ENCODE assay signal across 28 mouse cellular contexts in the genomic region with DNA sequence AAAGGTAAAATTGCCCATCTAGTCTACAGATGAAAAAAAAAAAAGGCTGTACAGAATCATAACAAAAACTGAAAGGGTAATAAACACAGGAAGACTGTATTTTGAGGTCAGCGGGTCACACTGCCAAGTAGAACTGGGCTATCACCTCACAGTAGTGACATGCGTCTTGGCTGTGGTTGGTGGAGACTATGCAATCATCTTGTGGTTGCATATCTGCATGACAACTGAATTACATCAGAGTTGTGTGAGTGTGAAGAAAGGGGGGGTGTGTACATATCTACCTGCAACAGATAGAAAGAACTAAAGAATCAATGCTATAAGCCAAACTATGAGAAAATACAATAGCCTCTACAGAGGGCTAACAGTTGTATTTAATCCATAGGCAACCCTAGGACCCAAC. TPM values are rescaled to one million over a fixed set of nuclear protein-coding genes. Genes with fewer than 3 reads are reported as not detected.
A peak's percentile ranks its signal among the peaks of the same experiment; 100 is the strongest.
DNase-seq lines count a peak whose midpoint lies in the region; ATAC-seq and TF ChIP-seq lines count a peak whose summit lies in the region.
"Had no signal": no experiment of that assay in that cellular context is flagged by ENCODE, and none has a peak within 500 bp of the region (broad histone marks: within the 10 kb centered on the region; RNA-seq: fewer than 3 reads in every experiment).

No protein-coding gene starts in this region.

- H3K27me3 ChIP-seq in lung, postnatal 0 days (replicated peaks; ENCODE audit: insufficient read depth, low read length), result no peaks in the 10 kb centered on the region
- H3K27me3 ChIP-seq in liver, embryonic 14.5 days (ENCODE audit: control insufficient read depth, insufficient read depth, low read length), result peaks cover 19% of the 10 kb centered on the region
- H3K27me3 ChIP-seq: CH12.LX had no signal

- ATAC-seq in lung, postnatal 0 days, result no peak
- peak; percentile 24; the same call in 1 of the 2 replicates for ATAC-seq in liver, embryonic 14.5 days (ENCODE audit: insufficient read depth)
- peak; percentile 65 for ATAC-seq in megakaryocyte-erythroid progenitor cell, adult 5-6 weeks (replicated peaks; ENCODE audit: low FRiP score, low TSS enrichment, poor library complexity, severe bottlenecking)
- no peak for ATAC-seq in erythroblast, adult 5-6 weeks (replicated peaks; ENCODE audit: low FRiP score, poor library complexity, severe bottlenecking)
- ATAC-seq: activated CD4-positive, CD25-positive, alpha-beta regulatory T cell, adult 4 months; forebrain, postnatal 0 days; midbrain, embryonic 13.5 days had no signal

- peak; percentile 37 for DNase-seq in lung, postnatal 36 days
- DNase-seq in lung, postnatal 0 days (ENCODE audit: low spot score), result no peak
- no peak for DNase-seq in liver, embryonic 14.5 days (ENCODE audit: low read depth in 3 of 3, low spot score in 3 of 3)
- DNase-seq in adrenal gland, adult 8-10 months, result no peak
- DNase-seq in layer of hippocampus, adult 11-12 months (ENCODE audit: low spot score), result no peak
- DNase-seq: adrenal gland, postnatal 14 days; cerebellum, adult 8-10 months; forebrain, postnatal 0 days; gastrocnemius, postnatal 25 days; heart, adult 2 months; kidney, adult 11 months; kidney, postnatal 4 days; lung, embryonic 14.5 days; lung, postnatal 4 days; retina, postnatal 1 day; right cerebral cortex, postnatal 25 days; spleen, adult 18-20 months had no signal

- no peak for TF ChIP-seq CTCF in lung, postnatal 0 days (IDR thresholded peaks at IDR 0.05)
- TF ChIP-seq CTCF in liver, embryonic 14.5 days (IDR thresholded peaks at IDR 0.05; ENCODE audit: low read depth), result no peak

- H3K27ac ChIP-seq in lung, postnatal 0 days (ENCODE audit: low read length), result no peak overlapping the region
- no peak overlapping the region for H3K27ac ChIP-seq in liver, embryonic 14.5 days
- H3K27ac ChIP-seq: embryonic facial prominence, embryonic 10.5 days; forebrain, embryonic 10.5 days; heart, adult 2 months; heart, embryonic 13.5 days; hindbrain, embryonic 12.5 days; limb, embryonic 13.5 days; midbrain, embryonic 13.5 days; neural tube, embryonic 12.5 days had no signal

- H3K4me1 ChIP-seq in lung, postnatal 0 days (ENCODE audit: insufficient read depth, low read depth, low read length), result 0 out of 2 replicates have a peak, but pooled peaks cover 3% of the 10 kb centered on the region
- H3K4me1 ChIP-seq in liver, embryonic 14.5 days (replicated peaks; ENCODE audit: control insufficient read depth in 2 of 2, insufficient read depth in 2 of 2, low read length in 1 of 2), result peaks cover 23 to 47% of the 10 kb centered on the region in 2 experiments

- H3K9ac ChIP-seq in lung, postnatal 0 days (replicated peaks; ENCODE audit: low read depth), result no peak overlapping the region
- no peak overlapping the region for H3K9ac ChIP-seq in liver, embryonic 14.5 days (replicated peaks)
- H3K9ac ChIP-seq: forebrain, postnatal 0 days; heart, embryonic 13.5 days; hindbrain, embryonic 12.5 days; limb, embryonic 13.5 days; lung, embryonic 14.5 days; midbrain, embryonic 13.5 days; neural tube, embryonic 12.5 days had no signal

- H3K4me2 ChIP-seq in lung, postnatal 0 days (replicated peaks; ENCODE audit: low read depth, low read length), result no peak overlapping the region
- no peak overlapping the region for H3K4me2 ChIP-seq in liver, embryonic 14.5 days (ENCODE audit: low read depth)
- H3K4me2 ChIP-seq: heart, embryonic 13.5 days; hindbrain, embryonic 12.5 days; limb, embryonic 13.5 days; lung, embryonic 14.5 days; neural tube, embryonic 12.5 days had no signal

- no peaks in the 10 kb centered on the region for H3K36me3 ChIP-seq in lung, postnatal 0 days (ENCODE audit: insufficient read depth, low read length)
- no peaks in the 10 kb centered on the region for H3K36me3 ChIP-seq in liver, embryonic 14.5 days (replicated peaks; ENCODE audit: control insufficient read depth, insufficient read depth, low read depth)
- H3K36me3 ChIP-seq: embryonic facial prominence, embryonic 10.5 days; heart, embryonic 13.5 days; hindbrain, embryonic 12.5 days; limb, embryonic 13.5 days; midbrain, embryonic 13.5 days; neural tube, embryonic 12.5 days had no signal

- no peak for TF ChIP-seq EP300 in lung, postnatal 0 days (IDR thresholded peaks at IDR 0.05)
- no peak for TF ChIP-seq EP300 in liver, embryonic 14.5 days (IDR thresholded peaks at IDR 0.05; ENCODE audit: low read depth)

- no peaks in the 10 kb centered on the region for H3K9me3 ChIP-seq in lung, postnatal 0 days (ENCODE audit: low read length)
- H3K9me3 ChIP-seq in liver, embryonic 14.5 days (ENCODE audit: control insufficient read depth, low read length), result no peaks in the 10 kb centered on the region
- H3K9me3 ChIP-seq: embryonic facial prominence, embryonic 10.5 days; forebrain, embryonic 10.5 days; heart, embryonic 13.5 days; hindbrain, embryonic 12.5 days; limb, embryonic 13.5 days; midbrain, embryonic 13.5 days; neural tube, embryonic 12.5 days had no signal

- H3K4me3 ChIP-seq in lung, postnatal 0 days (ENCODE audit: low read depth, low read length), result no peak overlapping the region
- H3K4me3 ChIP-seq in liver, embryonic 14.5 days (ENCODE audit: insufficient read depth in 1 of 2, low read depth in 2 of 2, low read length in 2 of 2), result no peak overlapping the region
- H3K4me3 ChIP-seq: embryonic facial prominence, embryonic 10.5 days; forebrain, embryonic 10.5 days; heart, adult 2 months; heart, embryonic 13.5 days; hindbrain, embryonic 12.5 days; limb, embryonic 13.5 days; midbrain, embryonic 13.5 days; neural tube, embryonic 12.5 days had no signal

- WGBS in lung, postnatal 0 days, result 80% methylated on average over 2 of the region's 2 CpGs
- 22% methylated on average over 2 of the region's 2 CpGs for WGBS in liver, embryonic 14.5 days (ENCODE audit: insufficient replicate concordance)

RNA-seq across cellular contexts. Expression of a gene that starts 5.7 kb away (rescaled TPM):
- polyA plus RNA-seq in lung, postnatal 0 days (2015; fragmentation: Nextera tagmentation; extraction: Ambion mirVana), result 3.2 and 4.2 TPM in 2 replicates
- 1.4 and 2.0 TPM in 2 replicates for polyA plus RNA-seq in liver, embryonic 14.5 days (2012; rRNA removed)
- 2.1 and 2.5 TPM in 2 replicates for polyA plus RNA-seq in liver, embryonic 14.5 days (2014; fragmentation: Nextera tagmentation; extraction: Ambion mirVana)
- 60.9 and 112 TPM in 2 replicates for total RNA-seq in megakaryocyte-erythroid progenitor cell, adult 5-6 weeks (2014; fragmentation: Nextera tagmentation)
- 46.9 and 67.8 TPM in 2 replicates for total RNA-seq in megakaryocyte-erythroid progenitor cell, adult 5-6 weeks (2017)
- total RNA-seq in adrenal gland, adult 8-10 months (2022), result 10 to 100 TPM in 2 of 4 experiments, 1 to 10 TPM in 2; 1.5 to 30.4 (median 13.9) TPM
- total RNA-seq in erythroblast, adult 5-6 weeks (2015; ENCODE audit: low replicate concordance), result 16.9 and 19.0 TPM in 2 replicates
- 18.7 and 40.6 TPM in 2 replicates for total RNA-seq in erythroblast, adult 5-6 weeks (2017; ENCODE audit: low replicate concordance)

Comparison
In these comparisons a context has a peak if more than half of its experiments do, and no peak if none do; other contexts are left out.
1. ATAC-seq: peak in liver, embryonic 14.5 days (single experiment) and megakaryocyte-erythroid progenitor cell, adult 5-6 weeks (single experiment); none in lung, postnatal 0 days (single experiment) and erythroblast, adult 5-6 weeks (single experiment).